Mouse (Mus musculus) C2C12 (cell line): ENCODE measurements around the gene Maged2. TPM values are rescaled to one million over a fixed set of nuclear protein-coding genes. Genes with fewer than 3 reads are reported as not detected.
"Not testable (repeated sequence)": the region's sequence is repeated elsewhere in the genome, so short reads cannot be mapped to it uniquely, and the experiment has no call there.

Experiments used
- H3K27me3 ChIP-seq: one replicate; pipeline ENCODE4 v1.6.1; 2011; ENCODE audit not compliant: control insufficient read depth, insufficient read depth, insufficient read length
- H3K36me3 ChIP-seq: one replicate; pipeline ENCODE4 v1.6.1; 2011; ENCODE audit not compliant: control insufficient read depth, insufficient read depth
- H3K4me3 ChIP-seq: one replicate; pipeline ENCODE4 v1.5.1; 2011; ENCODE audit warnings: mild to moderate bottlenecking, control low read depth; ENCODE audit not compliant: poor library complexity, insufficient read depth, severe bottlenecking
- H3K79me2 ChIP-seq: one replicate; pipeline ENCODE4 v1.6.1; 2011; ENCODE audit not compliant: control insufficient read depth, insufficient read depth
- H3K79me3 ChIP-seq: one replicate; pipeline ENCODE4 v1.6.1; 2011; ENCODE audit warnings: low read depth, control low read depth
- H3ac ChIP-seq: one replicate; pipeline ENCODE3; 2011; ENCODE audit warnings: low read depth; ENCODE audit not compliant: control insufficient read depth, insufficient read length
- CEBPB ChIP-seq: IDR thresholded peaks from one replicate; pipeline ENCODE4 v1.6.1; 2011; ENCODE audit warnings: low read depth, mild to moderate bottlenecking, control low read depth, moderate library complexity
- CTCF ChIP-seq: IDR thresholded peaks from one replicate; pipeline ENCODE4 v1.5.1; 2011; ENCODE audit not compliant: control insufficient read depth, insufficient read depth, insufficient read length
- FOSL1 ChIP-seq: IDR thresholded peaks from one replicate; pipeline ENCODE4 v1.8.0; 2011; ENCODE audit warnings: mild to moderate bottlenecking, low read length; ENCODE audit not compliant: poor library complexity, insufficient read depth, severe bottlenecking
- MAX ChIP-seq: IDR thresholded peaks from one replicate; pipeline ENCODE4 v1.6.1; 2011; ENCODE audit warnings: mild to moderate bottlenecking, control low read depth
- MYOD1 ChIP-seq: IDR thresholded peaks from one replicate; pipeline ENCODE4 v1.6.1; 2011; ENCODE audit warnings: low read depth; ENCODE audit not compliant: control insufficient read depth, insufficient read length
- MYOG ChIP-seq: IDR thresholded peaks from one replicate; pipeline ENCODE4 v1.6.1; 2011; ENCODE audit not compliant: control insufficient read depth, insufficient read length; ENCODE audit errors: extremely low read depth
- USF1 ChIP-seq: IDR thresholded peaks from one replicate; pipeline ENCODE4 v1.6.1; 2011; ENCODE audit warnings: low read depth, mild to moderate bottlenecking, control low read depth, moderate library complexity
- long read RNA-seq, 2 experiments: library from polyadenylated mRNA; unstranded; transcript quantifications; one replicate each; pipeline ENCODE4 v2.0.0; 2019 to 2020
- polyA plus RNA-seq: library from polyadenylated mRNA; unstranded; fragments of >200 nt; fragmentation: generic; extraction: Trizol; gene quantifications from one replicate; pipeline ENCODE4 v1.2.1, GENCODE M21; 2012; ENCODE audit warnings: missing spikeins

The Maged2 gene
- 41.1 TPM for polyA plus RNA-seq
- long read RNA-seq, experiment 1, transcript Maged2-204 (13 exons, 2,107 nt), result major isoform, 22 of 99 reads
- long read RNA-seq, experiment 1, transcript Maged2-203 (13 exons, 2,183 nt), result minor isoform, 21 of 99 reads
- long read RNA-seq, experiment 1, partial matches to known transcripts, result 45 of 99 reads
- long read RNA-seq, experiment 1, other reads (novel, unspliced or antisense), result 10 of 99 reads
- long read RNA-seq, experiment 2, transcript Maged2-204 (13 exons, 2,107 nt), result major isoform, 71 of 358 reads
- long read RNA-seq, experiment 2, transcript Maged2-203 (13 exons, 2,183 nt), result minor isoform, 22 of 358 reads
- long read RNA-seq, experiment 2, partial matches to known transcripts, result 207 of 358 reads
- long read RNA-seq, experiment 2, other reads (novel, unspliced or antisense), result 57 of 358 reads

GRCm38 (mm10) chrX:150814139-150814469, at the start of gene Maged2:
Gene Maged2, minus strand, starts transcription at chrX:150814345.
- H3ac ChIP-seq, result peak within 1 kb of the TSS; percentile 37
- no peaks in the 10 kb centered on the region for H3K27me3 ChIP-seq
- no peaks in the 10 kb centered on the region for H3K79me3 ChIP-seq
- H3K79me2 ChIP-seq, result no peaks in the 10 kb centered on the region
- peak within 1 kb of the TSS; percentile 28 for H3K4me3 ChIP-seq
- no peaks in the 10 kb centered on the region for H3K36me3 ChIP-seq
- TF ChIP-seq FOSL1, result no peak
- TF ChIP-seq MYOD1, result no peak
- TF ChIP-seq MYOG, result no peak
- no peak for TF ChIP-seq CEBPB
- TF ChIP-seq CTCF, result no peak

DNA sequence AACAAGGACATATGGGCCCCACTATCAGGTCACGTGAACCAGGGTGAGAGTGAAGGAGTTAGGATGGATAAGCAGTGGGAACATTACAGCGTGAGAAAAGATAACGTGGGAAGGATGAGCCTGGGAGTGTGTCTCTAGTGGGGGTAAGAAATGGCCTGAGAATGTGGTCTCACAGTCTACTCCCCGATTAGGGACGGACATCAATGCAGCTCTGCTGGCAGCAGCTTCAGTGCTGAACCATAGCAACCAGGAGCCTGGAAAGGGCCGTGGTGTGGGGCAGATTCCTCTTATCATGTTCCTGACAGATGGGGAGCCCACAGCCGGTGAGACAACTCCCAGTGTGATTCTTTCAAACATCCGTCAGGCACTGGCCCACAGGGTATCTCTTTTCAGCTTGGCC, 34.1 kb upstream of the Maged2 start:
- H3K36me3 ChIP-seq, result no peaks in the 10 kb centered on the region
- H3K79me3 ChIP-seq, result no peaks in the 10 kb centered on the region
- TF ChIP-seq CTCF (no peak), FOSL1 (no peak), USF1 (no peak), MAX (no peak), MYOD1 (no peak), CEBPB (no peak), MYOG (no peak)
- H3ac ChIP-seq, result no peak overlapping the region
- no peaks in the 10 kb centered on the region for H3K27me3 ChIP-seq
- no peaks in the 10 kb centered on the region for H3K79me2 ChIP-seq
- H3K4me3 ChIP-seq, result no peak overlapping the region

GRCm38 (mm10) chrX:150845480-150846205, 31.5 kb upstream of the Maged2 start:
- not testable (repeated sequence) for H3K4me3 ChIP-seq, H3K79me2 ChIP-seq, H3K36me3 ChIP-seq, H3K27me3 ChIP-seq, H3ac ChIP-seq, H3K79me3 ChIP-seq

DNA sequence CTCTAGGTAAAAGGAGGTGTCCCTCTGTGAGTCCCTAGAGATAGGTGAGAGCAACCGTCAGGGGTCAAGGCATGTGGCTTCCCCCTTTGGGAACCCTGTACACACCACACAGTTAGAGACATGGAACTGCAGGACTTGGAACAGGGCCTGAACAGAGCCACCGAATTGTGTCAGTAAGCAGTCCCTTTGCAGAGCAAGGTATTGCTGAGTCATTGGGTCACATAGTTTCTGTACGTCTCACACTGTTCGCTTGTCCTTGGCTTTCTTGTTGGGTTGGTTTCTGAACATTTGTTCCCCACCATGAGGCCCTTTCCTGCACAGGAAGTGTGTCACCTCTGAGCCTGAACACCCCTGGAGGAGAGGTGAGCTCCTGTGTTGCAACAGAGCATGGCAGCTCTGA, 29.1 kb upstream of the Maged2 start:
- H3K36me3 ChIP-seq, H3K27me3 ChIP-seq, H3K79me3 ChIP-seq, H3K4me3 ChIP-seq, H3K79me2 ChIP-seq, H3ac ChIP-seq: not testable (repeated sequence)

DNA sequence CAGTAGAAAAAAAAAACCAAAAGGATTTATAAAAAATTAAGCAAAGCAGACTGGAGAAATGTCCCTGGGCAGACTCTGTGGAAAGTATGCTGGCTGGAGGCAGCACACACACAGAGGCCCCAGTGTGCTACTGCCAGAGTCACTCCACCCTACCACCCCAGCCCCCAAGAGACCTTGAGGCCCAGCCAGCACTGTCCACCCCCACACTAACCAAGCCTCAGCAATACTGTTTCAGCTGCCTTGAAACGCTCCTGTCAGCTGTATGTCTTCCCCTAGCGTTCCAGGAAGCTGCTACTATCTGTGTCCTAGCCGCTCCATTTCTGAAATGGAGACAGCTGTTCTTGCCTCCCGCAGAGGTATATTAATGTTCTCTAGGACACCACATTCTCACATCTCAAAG, 16.2 kb upstream of the Maged2 start:
- no peaks in the 10 kb centered on the region for H3K79me2 ChIP-seq
- TF ChIP-seq CEBPB (no peak), USF1 (no peak), CTCF (no peak), FOSL1 (no peak), MAX (no peak), MYOD1 (no peak), MYOG (no peak)
- H3K27me3 ChIP-seq, result no peaks in the 10 kb centered on the region
- H3K36me3 ChIP-seq, result no peaks in the 10 kb centered on the region
- no peaks in the 10 kb centered on the region for H3K79me3 ChIP-seq
- no peak overlapping the region for H3K4me3 ChIP-seq
- no peak overlapping the region for H3ac ChIP-seq

- TF ChIP-seq CTCF, result no peak
- no peak for TF ChIP-seq USF1
- no peak for TF ChIP-seq CEBPB
- TF ChIP-seq FOSL1, result no peak
- TF ChIP-seq MYOD1, result no peak
- TF ChIP-seq MYOG, result no peak
- TF ChIP-seq MAX, result no peak
- no peak overlapping the region for H3ac ChIP-seq
- H3K79me3 ChIP-seq, result no peaks in the 10 kb centered on the region
- no peak overlapping the region for H3K4me3 ChIP-seq
- no peaks in the 10 kb centered on the region for H3K79me2 ChIP-seq
- H3K36me3 ChIP-seq, result no peaks in the 10 kb centered on the region
- no peaks in the 10 kb centered on the region for H3K27me3 ChIP-seq
These were observed 3.1 kb upstream of the Maged2 start for GRCm38 (mm10) chrX:150817278-150817677.
